Mouse (Mus musculus): Measurements from ENCODE around the gene Ces1f.

GRCm38 (mm10) chr8:93261436-93261835 lies 18.1 kb downstream of the Ces1f start:
- TF ChIP-seq CTCF (IDR thresholded peaks at IDR 0.05; ENCODE audit: control insufficient read depth, insufficient read depth, low read length) (no peak), POLR2A (IDR thresholded peaks at IDR 0.05; ENCODE audit: borderline replicate concordance, control insufficient read depth, low read depth, low read length) (no peak)

Data from bone marrow, adult 2 months (tissue).